Mouse (Mus musculus) left cerebral cortex, postnatal 4 days (tissue): Measurements from ENCODE around the gene Vrtn. TPM values are rescaled to one million over a fixed set of nuclear protein-coding genes. Genes with fewer than 3 reads are reported as not detected.

Source experiments
- DNase-seq: peaks from one replicate; pipeline ENCODE4 v3.0.0-alpha.2; 2022
- intact Hi-C: fragments of 180-260 bp; cut with DNase I; formaldehyde crosslinking; loops from one replicate; pipeline ENCODE4 v1.15.1; 2025
- total RNA-seq, 2 experiments: library from RNA; stranded (reverse); gene quantifications; 2 replicates each; pipeline ENCODE4 v1.2.3; 2021

Vrtn gene
- total RNA-seq, 2 experiments from 2014 or later: not detected

DNA sequence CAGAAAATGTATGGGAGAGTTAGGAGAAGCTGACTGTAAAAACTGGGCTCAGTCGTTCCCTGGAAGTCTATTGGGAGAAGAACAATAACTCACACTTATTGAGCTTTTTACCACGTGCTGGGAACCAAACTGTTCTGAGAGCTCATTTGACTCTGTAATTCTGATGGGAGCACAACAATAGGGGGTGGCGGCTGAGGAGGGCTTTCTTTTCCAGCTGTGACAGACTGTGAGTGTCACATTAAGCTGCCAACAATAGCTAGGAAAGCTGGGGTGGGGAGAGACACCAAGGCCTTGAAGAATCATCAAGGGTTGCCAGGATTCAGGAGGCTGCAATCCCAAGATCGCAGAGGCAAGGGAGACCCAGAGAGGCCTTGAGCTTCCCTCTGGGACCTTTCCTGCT, 45.4 kb downstream of the Vrtn start:
- DNase-seq: no peak

GRCm38 (mm10) chr12:84687531-84687930, 46.7 kb downstream of the Vrtn start:
- intact Hi-C loops: no loop called here
- no peak for DNase-seq

More for the DNA sequence above, 45.4 kb downstream of the Vrtn start:
- intact Hi-C loops: no loop called here

- no peak for DNase-seq
- intact Hi-C loops: no loop called here
These were observed 48.2 kb downstream of the Vrtn start for GRCm38 (mm10) chr12:84689051-84689450.

- intact Hi-C loops: no loop called here
- no peak for DNase-seq
These were observed 50.5 kb downstream of the Vrtn start for GRCm38 (mm10) chr12:84691347-84691746.

DNA sequence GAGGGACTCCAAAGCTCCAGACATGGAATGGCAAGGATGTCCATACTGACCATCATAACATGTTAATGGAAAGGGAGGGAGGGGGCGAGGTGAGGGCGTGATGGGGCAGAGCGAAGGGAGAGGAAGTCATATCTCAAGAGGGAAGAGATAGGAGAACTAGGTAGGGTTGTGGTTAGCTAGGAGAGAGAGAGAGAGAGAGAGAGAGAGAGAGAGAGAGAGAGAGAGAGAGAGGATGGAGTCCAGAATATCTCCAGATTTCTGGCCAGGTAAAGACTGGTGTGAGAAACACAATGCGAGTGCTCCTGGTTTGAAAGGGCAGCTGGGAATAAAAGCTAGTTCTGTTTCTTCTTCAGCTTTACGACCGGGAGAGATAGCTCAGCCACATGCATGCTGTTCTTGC, 51.3 kb downstream of the Vrtn start:
- intact Hi-C loops: no loop called here
- DNase-seq: no peak

DNA sequence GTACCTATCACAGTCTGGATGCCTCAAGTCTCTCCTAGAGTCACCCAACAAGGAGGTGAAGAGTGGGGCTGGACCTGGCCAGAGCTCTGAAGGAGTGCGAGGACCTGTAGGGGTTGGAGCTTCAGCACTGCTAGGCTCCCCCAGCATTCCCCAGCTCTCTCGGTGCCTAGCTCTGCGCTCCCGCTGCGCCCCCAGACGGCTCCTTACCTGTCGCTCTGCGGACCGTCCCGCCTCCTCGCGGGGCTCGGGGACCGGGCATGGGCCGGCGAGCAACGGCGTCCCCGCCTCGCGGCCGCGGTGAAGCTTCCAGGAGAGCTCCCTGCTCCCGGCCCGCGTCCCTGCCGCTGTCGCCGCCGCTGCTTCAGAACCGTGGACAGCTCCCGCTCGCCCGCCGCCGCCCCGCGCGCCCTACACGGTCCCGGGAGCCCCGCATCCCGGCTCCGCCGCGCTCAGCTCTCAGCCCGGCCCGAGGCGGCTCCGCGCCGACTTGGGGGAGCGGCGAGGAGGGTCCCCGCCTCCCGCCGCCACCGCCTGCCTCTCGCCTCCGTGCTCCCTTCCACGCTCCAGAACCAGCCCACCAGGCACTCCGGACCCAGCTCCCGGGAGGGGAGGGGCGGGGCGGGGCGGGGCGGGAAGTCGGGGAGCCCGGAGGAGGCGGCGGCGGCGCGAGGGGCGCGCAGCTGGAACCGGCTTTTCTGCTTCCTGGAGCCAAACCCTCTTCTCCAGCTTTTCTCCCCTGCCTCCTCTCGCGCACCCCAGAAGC, 57.7 kb downstream of the Vrtn start, which contains the start of gene Syndig1l:
Gene Syndig1l (minus strand): TSS at position 513 of the 763 bp plus-strand sequence.
- peak; percentile 57 for DNase-seq
- intact Hi-C loops: no loop called here

Other genes with a start within 250 kb of the Vrtn start
- 10 to 100 TPM; 15.8 to 17.0 TPM for gene Entpd5, start 232.0 kb upstream of the Vrtn start, total RNA-seq
- 1 to 10 TPM; 6.1 to 8.7 TPM for gene Bbof1, start 231.9 kb upstream of the Vrtn start, total RNA-seq
- 10 to 100 TPM; 11.3 TPM for gene Rnf113a2, start 223.8 kb upstream of the Vrtn start, total RNA-seq
- gene Aldh6a1, start 190.0 kb upstream of the Vrtn start, total RNA-seq: 10 to 100 TPM; 25.9 to 26.2 TPM
- 10 to 100 TPM; 12.7 to 15.0 TPM for gene Lin52, start 189.6 kb upstream of the Vrtn start, total RNA-seq
- not detected for gene Vsx2, start 71.3 kb upstream of the Vrtn start, total RNA-seq
- 10 to 100 TPM; 10.9 to 13.5 TPM for gene Abcd4, start 23.6 kb upstream of the Vrtn start, total RNA-seq
- gene Syndig1l, start 57.8 kb downstream of the Vrtn start, total RNA-seq: 10 to 100 TPM; 36.9 to 47.9 TPM
- 10 to 100 TPM; 35.4 to 35.7 TPM for gene Npc2, start 132.1 kb downstream of the Vrtn start, total RNA-seq
- gene Isca2, start 132.2 kb downstream of the Vrtn start, total RNA-seq: 10 to 100 TPM; 40.8 to 43.3 TPM
- under 1 TPM; 0.42 to 0.54 TPM for gene Ltbp2, start 235.5 kb downstream of the Vrtn start, total RNA-seq